Mouse (Mus musculus) small intestine, adult 2 months (tissue): ENCODE data around the gene Gle1. TPM values are rescaled to one million over a fixed set of nuclear protein-coding genes. Genes with fewer than 3 reads are reported as not detected.
A peak's percentile ranks its signal among the peaks of the same experiment; 100 is the strongest.
"Not testable (repeated sequence)": the region's sequence is repeated elsewhere in the genome, so short reads cannot be mapped to it uniquely, and the experiment has no call there.

Source experiments
- H3K27ac ChIP-seq: fragments of 200-500 bp; 2 replicates; pipeline ENCODE4 v1.5.1; 2012; ENCODE audit warnings: low read depth, low read length, control low read depth, inconsistent platforms; ENCODE audit not compliant: insufficient read depth
- H3K27me3 ChIP-seq: fragments of 200-500 bp; 2 replicates; pipeline ENCODE4 v1.6.1; 2012; ENCODE audit warnings: mild to moderate bottlenecking, moderate library complexity, low read length, inconsistent platforms; ENCODE audit not compliant: control insufficient read depth, insufficient read depth
- H3K36me3 ChIP-seq: fragments of 200-500 bp; 2 replicates; pipeline ENCODE4 v1.6.1; 2012; ENCODE audit warnings: mild to moderate bottlenecking, low read length, control low read depth, inconsistent platforms; ENCODE audit not compliant: control insufficient read depth, insufficient read depth
- H3K4me1 ChIP-seq: fragments of 200-500 bp; 2 replicates; pipeline ENCODE4 v1.6.1; 2012; ENCODE audit warnings: low read length, inconsistent platforms, mixed read lengths; ENCODE audit not compliant: control insufficient read depth, insufficient read depth, insufficient read length
- H3K4me3 ChIP-seq: fragments of 200-500 bp; 2 replicates; pipeline ENCODE4 v1.5.1; 2012; ENCODE audit warnings: low read depth, mild to moderate bottlenecking, control low read depth, inconsistent platforms, low read length, moderate library complexity
- CTCF ChIP-seq: fragments of 200-500 bp; IDR thresholded peaks from 2 replicates; pipeline ENCODE4 v1.5.1; 2012; ENCODE audit warnings: low read depth, mild to moderate bottlenecking, control low read depth, inconsistent platforms, low read length, moderate library complexity, mixed read lengths; ENCODE audit not compliant: insufficient replicate concordance, insufficient read length; ENCODE audit errors: extremely low read depth
- POLR2A ChIP-seq: fragments of 200-500 bp; IDR thresholded peaks from 2 replicates; pipeline ENCODE4 v1.6.1; 2012; ENCODE audit warnings: low read depth, mild to moderate bottlenecking, control low read depth, inconsistent platforms, low read length, moderate library complexity
- WGBS: fragments of 180-500 bp; shearing (Covaris S2); methylation state at CpG from one replicate; pipeline ENCODE4 v1.1.7; 2018; 5-methylcytosine and 5-hydroxymethylcytosine counted together
- polyA plus RNA-seq: library from polyadenylated mRNA; depleted of rRNA; stranded (reverse); fragments of >200 nt; gene quantifications from 2 replicates; pipeline ENCODE4 v1.2.3, GENCODE M21; 2012; rRNA removed

Gene Gle1
- polyA plus RNA-seq, result 4.4 and 7.4 TPM in 2 replicates

- Histone ChIP-seq H3K27ac (peak within 1 kb of the TSS; percentile 67), H3K4me3 (peak within 1 kb of the TSS; percentile 95), H3K27me3 (no peaks in the 10 kb centered on the region), H3K36me3 (peaks cover 12% of the 10 kb centered on the region; the same call in 1 of the 2 replicates), H3K4me1 (peaks cover 3% of the 10 kb centered on the region; the same call in 1 of the 2 replicates)
- WGBS, result 2% methylated on average over 44 of the region's 44 CpGs
- TF ChIP-seq POLR2A, result no peak
- peak; percentile 60; the same call in 1 of the 2 replicates for TF ChIP-seq CTCF
Observed at GRCm38 (mm10) chr2:29934906-29935599, at the start of gene Gle1. Gene Gle1, plus strand, starts transcription at chr2:29935426.

- H3K27me3 ChIP-seq, H3K4me3 ChIP-seq, H3K36me3 ChIP-seq, H3K27ac ChIP-seq: not testable (repeated sequence)
- 78% methylated on average over 9 of the region's 9 CpGs for WGBS
- peaks cover 14% of the 10 kb centered on the region for H3K4me1 ChIP-seq
Observed at GRCm38 (mm10) chr2:29886659-29887292, 48.5 kb upstream of the Gle1 start.

GRCm38 (mm10) chr2:29889066-29889944 lies 45.9 kb upstream of the Gle1 start, which contains the start of gene Odf2:
Gene Odf2, plus strand, starts transcription at chr2:29889221.
- peak within 1 kb of the TSS; percentile 97 for H3K4me3 ChIP-seq
- WGBS, result 1% methylated on average over 70 of the region's 70 CpGs

GRCm38 (mm10) chr2:29889991-29890833 lies 45.0 kb upstream of the Gle1 start:
- 2% methylated on average over 60 of the region's 61 CpGs for WGBS
- Histone ChIP-seq H3K4me1 (peaks cover 14% of the 10 kb centered on the region), H3K36me3 (peaks cover 17% of the 10 kb centered on the region), H3K27me3 (no peaks in the 10 kb centered on the region), H3K27ac (peak overlapping the region; percentile 19; the same call in 1 of the 2 replicates), H3K4me3 (peak overlapping the region; percentile 97)
- no peak for TF ChIP-seq POLR2A
- peak; percentile 15; the same call in 1 of the 2 replicates for TF ChIP-seq CTCF

More at GRCm38 (mm10) chr2:29889066-29889944, 45.9 kb upstream of the Gle1 start, which contains the start of gene Odf2:
- Histone ChIP-seq H3K36me3 (peaks cover 14% of the 10 kb centered on the region), H3K27ac (peak within 1 kb of the TSS; percentile 19; the same call in 1 of the 2 replicates), H3K27me3 (no peaks in the 10 kb centered on the region), H3K4me1 (peaks cover 14% of the 10 kb centered on the region)
- TF ChIP-seq CTCF, result no peak
- no peak; the same call in 1 of the 2 replicates for TF ChIP-seq POLR2A

- H3K4me3 ChIP-seq, result no peak overlapping the region
- peaks cover 28% of the 10 kb centered on the region for H3K36me3 ChIP-seq
- no peak for TF ChIP-seq POLR2A
- TF ChIP-seq CTCF, result no peak
- H3K4me1 ChIP-seq, result peaks cover 14% of the 10 kb centered on the region
- no peaks in the 10 kb centered on the region for H3K27me3 ChIP-seq
- H3K27ac ChIP-seq, result no peak overlapping the region
- 96% methylated on average over 6 of the region's 6 CpGs for WGBS
Observed at GRCm38 (mm10) chr2:29891773-29892172, 43.5 kb upstream of the Gle1 start.

GRCm38 (mm10) chr2:29896071-29896470 lies 39.2 kb upstream of the Gle1 start:
- H3K27ac ChIP-seq, result no peak overlapping the region
- WGBS, result 94% methylated on average over 1 of the region's 1 CpGs
- TF ChIP-seq POLR2A, result no peak
- no peak for TF ChIP-seq CTCF
- H3K4me1 ChIP-seq, result no peaks in the 10 kb centered on the region; the same call in 1 of the 2 replicates
- no peaks in the 10 kb centered on the region for H3K27me3 ChIP-seq
- no peak overlapping the region for H3K4me3 ChIP-seq
- H3K36me3 ChIP-seq, result peaks cover 52% of the 10 kb centered on the region
